Mouse (Mus musculus) stomach, embryonic 16.5 days (tissue): ENCODE data around the gene Trim2. TPM values are rescaled to one million over a fixed set of nuclear protein-coding genes. Genes with fewer than 3 reads are reported as not detected.

ENCODE experiments used
- ATAC-seq: fragments of 200-750 bp; cut with Nextera tagmentation; 2 replicates; pipeline ENCODE4 v1.8.0; 2017; ENCODE audit warnings: moderate number of reproducible peaks, moderate TSS enrichment; ENCODE audit not compliant: insufficient read depth, low FRiP score
- H3K27ac ChIP-seq: fragments of 300-500 bp; sonication (generic); 2 replicates; pipeline ENCODE4 v1.5.1; 2014; ENCODE audit warnings: low read length
- H3K27me3 ChIP-seq: fragments of 300-500 bp; sonication (generic); 2 replicates; pipeline ENCODE4 v1.6.1; 2014; ENCODE audit warnings: low read length, control low read depth, mixed read lengths; ENCODE audit not compliant: control insufficient read depth, insufficient read depth
- H3K36me3 ChIP-seq: fragments of 300-500 bp; sonication (generic); 2 replicates; pipeline ENCODE4 v1.6.1; 2014; ENCODE audit warnings: low read length; ENCODE audit not compliant: control insufficient read depth, insufficient read depth
- H3K4me1 ChIP-seq: fragments of 300-500 bp; sonication (generic); 2 replicates; pipeline ENCODE4 v1.6.1; 2014; ENCODE audit warnings: low read length, control low read depth, mixed read lengths; ENCODE audit not compliant: control insufficient read depth, insufficient read depth
- H3K4me2 ChIP-seq: fragments of 300-500 bp; sonication (generic); 2 replicates; pipeline ENCODE4 v1.6.1; 2014; ENCODE audit warnings: low read depth, low read length, mixed read lengths
- H3K4me3 ChIP-seq: fragments of 300-500 bp; sonication (generic); replicated peaks from 2 replicates; pipeline ENCODE4 v1.5.1; 2014; ENCODE audit warnings: mild to moderate bottlenecking, low read length
- H3K9ac ChIP-seq: fragments of 300-500 bp; sonication (generic); 2 replicates; pipeline ENCODE4 v1.6.1; 2014; ENCODE audit warnings: low read length
- H3K9me3 ChIP-seq: fragments of 300-500 bp; sonication (generic); replicated peaks from 2 replicates; pipeline ENCODE4 v1.6.1; 2016; ENCODE audit warnings: low read length, control low read depth; ENCODE audit not compliant: control insufficient read depth
- WGBS: fragments of 180-500 bp; shearing (Covaris S2); extraction: QIAGEN DNeasy Blood & Tissue Kit; methylation state at CpG from one replicate; pipeline ENCODE4 v1.1.7; 2014; 5-methylcytosine and 5-hydroxymethylcytosine counted together
- polyA plus RNA-seq: library from polyadenylated mRNA; unstranded; fragments of >200 nt; fragmentation: Nextera tagmentation; extraction: Ambion mirVana; gene quantifications from 2 replicates; pipeline ENCODE4 v1.2.1, GENCODE M21; 2015

Trim2 gene
- polyA plus RNA-seq, 1 experiment from 2014 or later = 33.4 TPM

- Histone ChIP-seq H3K4me1 (peaks cover 40% of the 10 kb centered on the region), H3K27ac (peak overlapping the region; percentile 50; the same call in 1 of the 2 replicates), H3K4me2 (peak overlapping the region; percentile 97), H3K9me3 (no peaks in the 10 kb centered on the region), H3K9ac (peak overlapping the region; percentile 89), H3K4me3 (peak overlapping the region; percentile 72), H3K36me3 (no peaks in the 10 kb centered on the region), H3K27me3 (no peaks in the 10 kb centered on the region)
- WGBS = 10% methylated on average over 13 of the region's 13 CpGs
- no peak for ATAC-seq
These were observed 48.1 kb downstream of the Trim2 start for GRCm38 (mm10) chr3:84258518-84259031.

- peak overlapping the region; percentile 97 for H3K4me2 ChIP-seq
- H3K27ac ChIP-seq = peak overlapping the region; percentile 50; the same call in 1 of the 2 replicates
- no peaks in the 10 kb centered on the region for H3K27me3 ChIP-seq
- H3K36me3 ChIP-seq = no peaks in the 10 kb centered on the region
- 38% methylated on average over 10 of the region's 10 CpGs for WGBS
- no peak for ATAC-seq
- H3K4me3 ChIP-seq = peak overlapping the region; percentile 72
- no peaks in the 10 kb centered on the region for H3K9me3 ChIP-seq
- H3K9ac ChIP-seq = peak overlapping the region; percentile 89; the same call in 1 of the 2 replicates
- H3K4me1 ChIP-seq = peaks cover 39% of the 10 kb centered on the region
These were observed 48.6 kb downstream of the Trim2 start for GRCm38 (mm10) chr3:84257989-84258517.

- ATAC-seq = no peak
- peaks cover 19% of the 10 kb centered on the region for H3K4me1 ChIP-seq
- H3K4me3 ChIP-seq = no peak overlapping the region
- H3K9me3 ChIP-seq = no peaks in the 10 kb centered on the region
- WGBS = 96% methylated on average over 2 of the region's 2 CpGs
- H3K27ac ChIP-seq = 0 out of 2 replicates have a peak overlapping the region, but pooled peaks have one; percentile 61
- H3K36me3 ChIP-seq = no peaks in the 10 kb centered on the region
- no peak overlapping the region for H3K9ac ChIP-seq
- no peaks in the 10 kb centered on the region for H3K27me3 ChIP-seq
- H3K4me2 ChIP-seq = no peak overlapping the region
These were observed 52.2 kb downstream of the Trim2 start for GRCm38 (mm10) chr3:84254520-84254878.

GRCm38 (mm10) chr3:84253655-84254519, 52.8 kb downstream of the Trim2 start:
- H3K4me1 ChIP-seq = peaks cover 19% of the 10 kb centered on the region
- peak overlapping the region; percentile 61 for H3K27ac ChIP-seq

GRCm38 (mm10) chr3:84252776-84253654, 53.7 kb downstream of the Trim2 start:
- H3K9ac ChIP-seq = no peak overlapping the region
- no peaks in the 10 kb centered on the region for H3K36me3 ChIP-seq
- H3K4me3 ChIP-seq = no peak overlapping the region
- no peaks in the 10 kb centered on the region for H3K9me3 ChIP-seq
- H3K4me1 ChIP-seq = peaks cover 12% of the 10 kb centered on the region
- ATAC-seq = peak; percentile 80
- WGBS = 54% methylated on average over 11 of the region's 11 CpGs
- peak overlapping the region; percentile 75 for H3K27ac ChIP-seq
- H3K4me2 ChIP-seq = no peak overlapping the region
- no peaks in the 10 kb centered on the region for H3K27me3 ChIP-seq

More at GRCm38 (mm10) chr3:84253655-84254519, 52.8 kb downstream of the Trim2 start:
- H3K36me3 ChIP-seq = no peaks in the 10 kb centered on the region
- 61% methylated on average over 9 of the region's 9 CpGs for WGBS
- no peak overlapping the region for H3K9ac ChIP-seq
- H3K4me2 ChIP-seq = no peak overlapping the region
- no peaks in the 10 kb centered on the region for H3K9me3 ChIP-seq
- no peak overlapping the region for H3K4me3 ChIP-seq
- no peaks in the 10 kb centered on the region for H3K27me3 ChIP-seq
- ATAC-seq = 0 out of 2 replicates have a peak, but pooled peaks have one; percentile 41

- WGBS = 60% methylated on average over 4 of the region's 4 CpGs
- Histone ChIP-seq H3K36me3 (no peaks in the 10 kb centered on the region), H3K4me2 (no peak overlapping the region), H3K4me3 (no peak overlapping the region), H3K4me1 (peaks cover 13% of the 10 kb centered on the region), H3K9me3 (no peaks in the 10 kb centered on the region), H3K27me3 (no peaks in the 10 kb centered on the region), H3K27ac (no peak overlapping the region), H3K9ac (no peak overlapping the region)
- no peak for ATAC-seq
These were observed 55.0 kb downstream of the Trim2 start for GRCm38 (mm10) chr3:84251721-84252120.

- Histone ChIP-seq H3K9me3 (no peaks in the 10 kb centered on the region), H3K36me3 (no peaks in the 10 kb centered on the region), H3K9ac (no peak overlapping the region), H3K27me3 (no peaks in the 10 kb centered on the region), H3K27ac (no peak overlapping the region), H3K4me1 (peaks cover 13% of the 10 kb centered on the region), H3K4me2 (no peak overlapping the region), H3K4me3 (no peak overlapping the region)
- ATAC-seq = no peak
- 81% methylated on average over 7 of the region's 7 CpGs for WGBS
These were observed 56.4 kb downstream of the Trim2 start for GRCm38 (mm10) chr3:84250275-84250674.

- Histone ChIP-seq H3K9ac (no peak overlapping the region), H3K4me2 (no peak overlapping the region), H3K4me1 (peaks cover 4% of the 10 kb centered on the region), H3K9me3 (no peaks in the 10 kb centered on the region), H3K27ac (no peak overlapping the region), H3K27me3 (no peaks in the 10 kb centered on the region), H3K36me3 (no peaks in the 10 kb centered on the region), H3K4me3 (no peak overlapping the region)
- WGBS = 35% methylated on average over 8 of the region's 8 CpGs
- no peak for ATAC-seq
These were observed 58.9 kb downstream of the Trim2 start for GRCm38 (mm10) chr3:84247789-84248188.
